Mouse (Mus musculus) heart, postnatal 0 days (tissue): Measurements from ENCODE around the gene Pfdn4. TPM values are rescaled to one million over a fixed set of nuclear protein-coding genes. Genes with fewer than 3 reads are reported as not detected.

Experiments used
- ATAC-seq: fragments of 200-750 bp; cut with Nextera tagmentation; 2 replicates; pipeline ENCODE4 v1.8.0; 2017; ENCODE audit warnings: low read depth, moderate number of reproducible peaks, moderate library complexity; ENCODE audit not compliant: insufficient read depth
- DNase-seq: peaks from one replicate; pipeline ENCODE4 v3.0.0-alpha.2; 2016; ENCODE audit warnings: low spot score
- H3K27ac ChIP-seq: fragments of 300-500 bp; sonication (generic); 2 replicates; pipeline ENCODE4 v1.5.1; 2014; ENCODE audit warnings: low read depth, mild to moderate bottlenecking
- H3K27me3 ChIP-seq: fragments of 300-500 bp; sonication (generic); 2 replicates; pipeline ENCODE4 v1.6.1; 2014; ENCODE audit warnings: low read length, mixed read lengths; ENCODE audit not compliant: control insufficient read depth, insufficient read depth
- H3K36me3 ChIP-seq: fragments of 300-500 bp; sonication (generic); replicated peaks from 2 replicates; pipeline ENCODE4 v1.6.1; 2014; ENCODE audit warnings: low read length, mixed read lengths; ENCODE audit not compliant: control insufficient read depth, insufficient read depth
- H3K4me1 ChIP-seq: fragments of 300-500 bp; sonication (generic); 2 replicates; pipeline ENCODE4 v1.6.1; 2014; ENCODE audit warnings: antibody characterized with exemption; ENCODE audit not compliant: control insufficient read depth, insufficient read depth
- H3K4me2 ChIP-seq: fragments of 300-500 bp; sonication (generic); 2 replicates; pipeline ENCODE4 v1.6.1; 2014; ENCODE audit warnings: low read depth, mild to moderate bottlenecking, low read length, moderate library complexity
- H3K4me3 ChIP-seq: fragments of 300-500 bp; sonication (generic); 2 replicates; pipeline ENCODE4 v1.5.1; 2014; ENCODE audit warnings: low read depth, low read length
- H3K9ac ChIP-seq: fragments of 300-500 bp; sonication (generic); replicated peaks from 2 replicates; pipeline ENCODE4 v1.6.1; 2014; ENCODE audit warnings: low read depth, low read length, mixed read lengths
- H3K9me3 ChIP-seq: fragments of 300-500 bp; sonication (generic); replicated peaks from 2 replicates; pipeline ENCODE4 v1.6.1; 2016; ENCODE audit warnings: low read length; ENCODE audit not compliant: control insufficient read depth
- CTCF ChIP-seq: IDR thresholded peaks from 2 replicates; pipeline ENCODE4 v1.5.1; 2016; ENCODE audit warnings: antibody characterized with exemption, control low read depth, low read depth
- EP300 ChIP-seq: IDR thresholded peaks from 2 replicates; pipeline ENCODE4 v1.6.1; 2016; ENCODE audit warnings: antibody characterized with exemption, low read depth
- WGBS: fragments of 180-500 bp; shearing (Covaris S2); extraction: QIAGEN DNeasy Blood & Tissue Kit; methylation state at CpG from one replicate; pipeline ENCODE4 v1.1.7; 2014; 5-methylcytosine and 5-hydroxymethylcytosine counted together
- polyA plus RNA-seq: library from polyadenylated mRNA; unstranded; fragments of >200 nt; fragmentation: Nextera tagmentation; extraction: Ambion mirVana; gene quantifications from 2 replicates; pipeline ENCODE4 v1.2.1, GENCODE M21; 2015
- total RNA-seq: library from RNA; depleted of rRNA; stranded (reverse); fragments of >200 nt; gene quantifications from 2 replicates; pipeline ENCODE4 v1.2.3, GENCODE M21; 2014; ENCODE audit warnings: low replicate concordance

Gene Pfdn4
- total and polyA plus RNA-seq, 2 experiments from 2014 or later: 11.4 to 42.1 TPM

- 81% methylated on average over 7 of the region's 7 CpGs for WGBS
- Histone ChIP-seq H3K36me3 (no peaks in the 10 kb centered on the region), H3K4me1 (peaks cover 9% of the 10 kb centered on the region; the same call in 1 of the 2 replicates), H3K4me3 (no peak overlapping the region), H3K9ac (no peak overlapping the region), H3K27me3 (no peaks in the 10 kb centered on the region), H3K9me3 (no peaks in the 10 kb centered on the region), H3K4me2 (no peak overlapping the region), H3K27ac (no peak overlapping the region)
- no peak for ATAC-seq
- no peak for TF ChIP-seq CTCF
- no peak for DNase-seq
These were observed 48.7 kb downstream of the Pfdn4 start for GRCm38 (mm10) chr2:170544950-170545349.

GRCm38 (mm10) chr2:170545745-170546144 is 49.5 kb downstream of the Pfdn4 start:
- no peaks in the 10 kb centered on the region for H3K9me3 ChIP-seq
- no peak overlapping the region for H3K4me3 ChIP-seq
- no peak overlapping the region for H3K27ac ChIP-seq
- no peak overlapping the region for H3K4me2 ChIP-seq
- TF ChIP-seq CTCF (no peak), EP300 (no peak)
- ATAC-seq (no peak), DNase-seq (no peak)
- H3K4me1 ChIP-seq: peaks cover 9% of the 10 kb centered on the region; the same call in 1 of the 2 replicates
- no peaks in the 10 kb centered on the region for H3K27me3 ChIP-seq
- no peak overlapping the region for H3K9ac ChIP-seq
- H3K36me3 ChIP-seq: no peaks in the 10 kb centered on the region
- WGBS: 60% methylated on average over 4 of the region's 4 CpGs

- no peak overlapping the region for H3K4me3 ChIP-seq
- no peaks in the 10 kb centered on the region for H3K36me3 ChIP-seq
- no peak overlapping the region for H3K4me2 ChIP-seq
- WGBS: 35% methylated on average over 6 of the region's 6 CpGs
- no peak overlapping the region for H3K9ac ChIP-seq
- H3K27me3 ChIP-seq: no peaks in the 10 kb centered on the region
- DNase-seq (no peak), ATAC-seq (no peak)
- peaks cover 9% of the 10 kb centered on the region; the same call in 1 of the 2 replicates for H3K4me1 ChIP-seq
- no peaks in the 10 kb centered on the region for H3K9me3 ChIP-seq
- no peak overlapping the region for H3K27ac ChIP-seq
- TF ChIP-seq CTCF: no peak
- TF ChIP-seq EP300: no peak
These were observed 51.3 kb downstream of the Pfdn4 start for GRCm38 (mm10) chr2:170547526-170547925.

DNA sequence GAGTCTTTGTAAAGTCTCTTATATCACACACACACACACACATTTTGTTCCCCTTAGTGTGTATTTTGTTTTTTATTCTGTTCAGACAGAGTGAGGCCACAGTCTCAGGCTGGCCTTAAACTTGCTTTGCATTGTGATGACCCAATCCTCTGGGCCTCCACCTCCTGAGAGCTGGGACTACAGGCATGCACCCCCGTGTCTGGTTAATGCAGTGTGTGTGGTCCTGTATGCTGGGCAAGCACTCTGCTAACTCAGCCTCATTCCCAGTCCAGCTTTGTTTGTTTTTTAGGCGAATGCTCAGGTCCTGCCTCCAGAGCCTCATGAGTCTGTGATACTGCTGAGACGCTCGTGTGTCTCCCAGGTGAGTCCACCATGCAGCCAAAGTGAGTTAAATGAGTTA is 51.8 kb downstream of the Pfdn4 start:
- Histone ChIP-seq H3K4me2 (no peak overlapping the region), H3K4me3 (no peak overlapping the region), H3K27ac (no peak overlapping the region), H3K27me3 (no peaks in the 10 kb centered on the region), H3K9me3 (no peaks in the 10 kb centered on the region), H3K36me3 (no peaks in the 10 kb centered on the region), H3K4me1 (peaks cover 9% of the 10 kb centered on the region; the same call in 1 of the 2 replicates), H3K9ac (no peak overlapping the region)
- 74% methylated on average over 4 of the region's 4 CpGs for WGBS
- TF ChIP-seq CTCF (no peak), EP300 (no peak)
- DNase-seq: no peak
- no peak for ATAC-seq

DNA sequence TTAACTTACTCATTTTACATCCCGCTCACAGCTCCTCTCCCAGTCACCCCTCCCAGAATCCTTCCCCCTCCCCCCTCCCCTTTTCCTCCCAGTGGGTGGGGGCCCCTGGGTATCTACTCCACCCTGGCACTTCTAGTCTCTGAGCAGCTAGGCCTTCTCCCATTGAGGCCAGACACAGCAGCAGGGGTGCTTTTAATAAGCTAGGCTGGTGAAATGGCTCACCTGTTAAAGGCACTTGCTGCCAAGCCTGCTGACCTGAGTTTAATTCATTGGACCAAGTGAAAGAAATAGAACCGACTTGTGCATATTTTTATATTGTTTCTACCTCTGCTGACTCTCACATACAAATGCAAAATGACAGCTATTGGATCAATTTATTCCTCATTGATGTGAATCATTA is 52.9 kb downstream of the Pfdn4 start:
- 84% methylated on average over 2 of the region's 2 CpGs for WGBS
- ATAC-seq (no peak), DNase-seq (no peak)
- H3K9ac ChIP-seq: no peak overlapping the region
- no peak overlapping the region for H3K4me2 ChIP-seq
- peaks cover 9% of the 10 kb centered on the region; the same call in 1 of the 2 replicates for H3K4me1 ChIP-seq
- H3K9me3 ChIP-seq: no peaks in the 10 kb centered on the region
- no peak overlapping the region for H3K27ac ChIP-seq
- H3K27me3 ChIP-seq: no peaks in the 10 kb centered on the region
- no peaks in the 10 kb centered on the region for H3K36me3 ChIP-seq
- no peak for TF ChIP-seq EP300
- no peak for TF ChIP-seq CTCF
- H3K4me3 ChIP-seq: no peak overlapping the region

DNA sequence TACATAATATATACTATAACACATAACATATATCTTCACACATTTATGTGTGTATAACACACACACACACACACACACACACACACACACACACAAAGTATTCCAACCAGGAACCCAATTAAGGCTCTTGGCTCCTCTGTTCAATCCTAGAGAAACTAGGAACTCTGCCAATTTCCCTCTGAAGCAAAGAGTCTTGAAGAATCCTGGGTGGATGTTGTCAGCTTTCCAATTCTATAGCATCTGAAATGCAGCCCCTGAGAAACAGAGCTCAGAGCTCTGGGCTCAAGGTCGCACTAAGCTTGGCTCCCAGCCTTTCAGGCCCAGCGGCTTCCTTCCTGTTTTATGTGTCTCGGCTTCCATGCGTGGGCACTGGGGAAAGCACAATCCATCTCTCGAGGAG is 54.0 kb downstream of the Pfdn4 start:
- no peaks in the 10 kb centered on the region for H3K36me3 ChIP-seq
- no peak for TF ChIP-seq EP300
- no peak for TF ChIP-seq CTCF
- no peak overlapping the region for H3K4me2 ChIP-seq
- no peak overlapping the region for H3K4me3 ChIP-seq
- peak; percentile 45 for DNase-seq
- 0 out of 2 replicates have a peak overlapping the region, but pooled peaks have one; percentile 8 for H3K27ac ChIP-seq
- no peaks in the 10 kb centered on the region for H3K9me3 ChIP-seq
- H3K4me1 ChIP-seq: peaks cover 9% of the 10 kb centered on the region; the same call in 1 of the 2 replicates
- no peak overlapping the region for H3K9ac ChIP-seq
- 16% methylated on average over 5 of the region's 5 CpGs for WGBS
- ATAC-seq: 0 out of 2 replicates have a peak, but pooled peaks have one; percentile 20
- H3K27me3 ChIP-seq: 0 out of 2 replicates have a peak, but pooled peaks cover 3% of the 10 kb centered on the region
